Mouse (Mus musculus) CH12.LX (cell line): ENCODE measurements around the gene D630036H23Rik. TPM values are rescaled to one million over a fixed set of nuclear protein-coding genes. Genes with fewer than 3 reads are reported as not detected.
A peak's percentile ranks its signal among the peaks of the same experiment; 100 is the strongest.
"Not testable (repeated sequence)": the region's sequence is repeated elsewhere in the genome, so short reads cannot be mapped to it uniquely, and the experiment has no call there.

ENCODE experiments used
- DNase-seq: peaks from one replicate; pipeline ENCODE4 v3.0.0-alpha.2; 2013; ENCODE audit errors: extremely low read depth
- H3K27ac ChIP-seq: 2 replicates; pipeline ENCODE4 v1.5.1; 2012; ENCODE audit warnings: low read depth, mild to moderate bottlenecking, control low read depth, moderate library complexity; ENCODE audit not compliant: insufficient read depth
- H3K27me3 ChIP-seq: replicated peaks from 2 replicates; pipeline ENCODE3; 2012; ENCODE audit warnings: inconsistent platforms
- H3K36me3 ChIP-seq, 2 experiments: replicated peaks in 1 of 2; 2 replicates each; pipeline versions ENCODE3 to v1.6.1; 2012; ENCODE audit warnings: inconsistent platforms in 1 of 2, low read length in 1 of 2, mild to moderate bottlenecking in 1 of 2, mixed read lengths in 1 of 2, moderate library complexity in 1 of 2; ENCODE audit not compliant: control insufficient read depth in 1 of 2, insufficient read depth in 1 of 2
- H3K4me1 ChIP-seq, 2 experiments: 2 replicates each; pipeline ENCODE4 v1.6.1; 2012; ENCODE audit warnings: inconsistent platforms in 1 of 2, moderate library complexity in 1 of 2; ENCODE audit not compliant: insufficient read depth in 2 of 2, control insufficient read depth in 1 of 2
- H3K4me2 ChIP-seq: 2 replicates; pipeline ENCODE4 v1.6.1; 2012; ENCODE audit warnings: low read depth, mild to moderate bottlenecking, control low read depth; ENCODE audit not compliant: poor library complexity, insufficient read depth, severe bottlenecking
- H3K4me3 ChIP-seq, 3 experiments: fragments of 150-350 bp in 1 of 3; sonication (generic) in 1 of 3; replicated peaks in 1 of 3; 2 replicates each; pipeline versions ENCODE3 to v1.5.1; 2011 to 2012; ENCODE audit warnings: low read depth in 2 of 3, low read length in 2 of 3, mild to moderate bottlenecking in 2 of 3, moderate library complexity in 2 of 3, control low read depth in 1 of 3, improper control_type of control experiment in 1 of 3, inconsistent platforms in 1 of 3, mixed read lengths in 1 of 3; ENCODE audit not compliant: poor library complexity in 1 of 3
- H3K79me2 ChIP-seq: replicated peaks from 2 replicates; pipeline ENCODE4 v1.6.1; 2012; ENCODE audit warnings: mild to moderate bottlenecking, moderate library complexity; ENCODE audit not compliant: control insufficient read depth, poor library complexity, insufficient read depth, severe bottlenecking; ENCODE audit errors: extremely low read depth
- H3K9ac ChIP-seq: 2 replicates; pipeline ENCODE4 v1.6.1; 2012; ENCODE audit warnings: low read depth, mild to moderate bottlenecking, control low read depth, moderate library complexity; ENCODE audit not compliant: insufficient read depth
- H3K9me3 ChIP-seq: replicated peaks from 2 replicates; pipeline ENCODE3; 2012; ENCODE audit warnings: low read length, inconsistent platforms, mixed read lengths
- CTCF ChIP-seq, 2 experiments: IDR thresholded peaks in 1 of 2; conservative IDR thresholded peaks in 1 of 2; 2 replicates each; pipeline ENCODE4 v1.5.1; 2011 to 2012; ENCODE audit warnings: low read depth in 2 of 2, low read length in 2 of 2, improper control_type of control experiment in 1 of 2, inconsistent platforms in 1 of 2, mild to moderate bottlenecking in 1 of 2, moderate library complexity in 1 of 2
- E2F4 ChIP-seq: IDR thresholded peaks from 2 replicates; pipeline ENCODE4 v1.6.1; 2011; ENCODE audit warnings: low read depth, low read length, improper control_type of control experiment; ENCODE audit not compliant: insufficient replicate concordance
- EP300 ChIP-seq: IDR thresholded peaks from 2 replicates; pipeline ENCODE4 v1.6.1; 2011; ENCODE audit warnings: low read length, improper control_type of control experiment
- IRF4 ChIP-seq: IDR thresholded peaks from 2 replicates; pipeline ENCODE4 v1.6.1; 2014; ENCODE audit warnings: low read depth, mild to moderate bottlenecking, inconsistent platforms, low read length, improper control_type of control experiment
- JUN ChIP-seq: IDR thresholded peaks from 2 replicates; pipeline ENCODE4 v1.6.1; 2011; ENCODE audit warnings: low read depth, mild to moderate bottlenecking, low read length, improper control_type of control experiment, moderate library complexity; ENCODE audit not compliant: insufficient read depth
- JUND ChIP-seq: conservative IDR thresholded peaks from 2 replicates; pipeline ENCODE4 v1.6.1; 2011; ENCODE audit warnings: low read depth, low read length, improper control_type of control experiment
- KAT2A ChIP-seq: IDR thresholded peaks from 2 replicates; pipeline ENCODE4 v1.6.1; 2012; ENCODE audit warnings: low read length, improper control_type of control experiment, inconsistent platforms; ENCODE audit not compliant: insufficient replicate concordance
- MAX ChIP-seq: IDR thresholded peaks from 2 replicates; pipeline ENCODE4 v1.6.1; 2011; ENCODE audit warnings: low read length, improper control_type of control experiment
- MEF2A ChIP-seq: IDR thresholded peaks from 2 replicates; pipeline ENCODE4 v1.6.1; 2014; ENCODE audit warnings: low read depth, mild to moderate bottlenecking, inconsistent platforms, low read length, improper control_type of control experiment, borderline replicate concordance
- MXI1 ChIP-seq: IDR thresholded peaks from 2 replicates; pipeline ENCODE4 v1.6.1; 2011; ENCODE audit warnings: mild to moderate bottlenecking, low read depth, low read length, improper control_type of control experiment
- NELFE ChIP-seq: IDR thresholded peaks from 2 replicates; pipeline ENCODE4 v1.6.1; 2011; ENCODE audit warnings: low read depth, low read length, improper control_type of control experiment
- PAX5 ChIP-seq: IDR thresholded peaks from 2 replicates; pipeline ENCODE4 v1.6.1; 2012; ENCODE audit warnings: low read length, inconsistent platforms, mixed read lengths
- POLR2A ChIP-seq: IDR thresholded peaks from 2 replicates; pipeline ENCODE4 v1.6.1; 2011; ENCODE audit warnings: low read depth, mild to moderate bottlenecking, improper control_type of control experiment, low read length
- POLR2AphosphoS2 ChIP-seq: IDR thresholded peaks from 2 replicates; pipeline ENCODE4 v1.6.1; 2011; ENCODE audit warnings: low read depth, low read length, improper control_type of control experiment
- RAD21 ChIP-seq: IDR thresholded peaks from 2 replicates; pipeline ENCODE4 v1.6.1; 2011; ENCODE audit warnings: low read depth, mild to moderate bottlenecking, low read length, improper control_type of control experiment, moderate library complexity
- RCOR1 ChIP-seq: conservative IDR thresholded peaks from 2 replicates; pipeline ENCODE4 v1.6.1; 2012; ENCODE audit warnings: low read depth, mild to moderate bottlenecking, inconsistent platforms, low read length, improper control_type of control experiment
- SIN3A ChIP-seq: IDR thresholded peaks from 2 replicates; pipeline ENCODE4 v1.6.1; 2012; ENCODE audit warnings: low read length, improper control_type of control experiment, inconsistent platforms
- SMC3 ChIP-seq: IDR thresholded peaks from 2 replicates; pipeline ENCODE4 v1.6.1; 2011; ENCODE audit warnings: low read depth, low read length, improper control_type of control experiment
- TBP ChIP-seq: conservative IDR thresholded peaks from 2 replicates; pipeline ENCODE4 v1.6.1; 2011; ENCODE audit warnings: low read depth, low read length, improper control_type of control experiment
- USF2 ChIP-seq: conservative IDR thresholded peaks from 2 replicates; pipeline ENCODE4 v1.6.1; 2011; ENCODE audit warnings: low read depth, low read length, improper control_type of control experiment
- ZC3H11A ChIP-seq: IDR thresholded peaks from 2 replicates; pipeline ENCODE4 v1.6.1; 2012; ENCODE audit warnings: low read depth, mild to moderate bottlenecking, inconsistent platforms, low read length, improper control_type of control experiment
- dilution Hi-C: fragments of 300-500 bp; cut with MboI; formaldehyde crosslinking; loops from 2 replicates; pipeline ENCODE4 v1.14.3; 2020; ENCODE audit warnings: low sequenced_read_pairs; ENCODE audit not compliant: extremely low pct_unique_long_range_greater_than_20kb, extremely low pct_ligation_motif_present
- in situ Hi-C: fragments of 300-500 bp; cut with MboI; formaldehyde crosslinking; loops from 3 replicates; pipeline ENCODE4 v1.14.3; 2019; ENCODE audit warnings: low sequenced_read_pairs, low pct_ligation_motif_present, low pct_unique_long_range_greater_than_20kb, mixed read lengths
- polyA plus RNA-seq: library from polyadenylated mRNA; unstranded; fragments of >175 nt; gene quantifications from 2 replicates; pipeline ENCODE4 v1.2.1, GENCODE M21; 2012; ENCODE audit warnings: low read depth; ENCODE audit not compliant: insufficient read length
- total RNA-seq, 2 experiments: library from RNA; depleted of rRNA; stranded (reverse); fragments of 300-350 nt in 1 of 2; fragments of >200 nt in 1 of 2; gene quantifications; 2 replicates each; pipeline ENCODE4 v1.2.3; 2012 to 2014

Gene D630036H23Rik
- total and polyA plus RNA-seq, 3 experiments: 0.25 TPM; not detected in 2

DNA sequence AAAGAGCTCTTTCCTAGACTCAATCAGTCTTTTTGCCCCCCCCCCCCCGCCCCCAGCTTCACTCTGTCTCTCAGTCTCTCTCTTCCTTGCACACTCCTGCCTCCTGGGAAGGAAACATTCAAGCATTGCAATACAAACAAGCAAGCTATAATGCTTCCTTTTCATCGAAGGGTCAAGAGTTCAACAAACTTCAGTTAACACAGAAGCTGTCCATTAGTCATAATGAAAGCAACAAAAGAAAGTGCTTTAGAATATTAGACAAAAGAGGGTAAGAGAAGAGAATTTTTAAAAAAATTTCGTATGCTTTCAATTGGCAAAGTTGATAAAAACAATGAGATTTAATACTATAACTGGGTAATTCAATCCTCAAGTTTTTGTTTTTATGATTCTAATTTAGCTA, 1.7 kb downstream of the D630036H23Rik start:
- Histone ChIP-seq H3K27ac (no peak overlapping the region), H3K4me3 (no peak overlapping the region), H3K36me3 (no peaks in the 10 kb centered on the region), H3K4me1 (peaks cover 5 to 18% of the 10 kb centered on the region in 2 experiments; a peak in 3 of 4 replicates), H3K27me3 (no peaks in the 10 kb centered on the region), H3K9me3 (no peaks in the 10 kb centered on the region), H3K4me2 (peak overlapping the region; percentile 15; the same call in 1 of the 2 replicates), H3K9ac (no peak overlapping the region), H3K79me2 (no peaks in the 10 kb centered on the region)
- dilution Hi-C loops: no loop called here
- TF ChIP-seq MEF2A (no peak), POLR2AphosphoS2 (no peak), POLR2A (no peak), PAX5 (no peak), JUND (peak; percentile 86), IRF4 (peak; percentile 75), JUN (peak; percentile 39; the same call in 1 of the 2 replicates), EP300 (peak; percentile 15; the same call in 1 of the 2 replicates)
- in situ Hi-C loops: no loop called here
- peak; percentile 9 for DNase-seq

DNA sequence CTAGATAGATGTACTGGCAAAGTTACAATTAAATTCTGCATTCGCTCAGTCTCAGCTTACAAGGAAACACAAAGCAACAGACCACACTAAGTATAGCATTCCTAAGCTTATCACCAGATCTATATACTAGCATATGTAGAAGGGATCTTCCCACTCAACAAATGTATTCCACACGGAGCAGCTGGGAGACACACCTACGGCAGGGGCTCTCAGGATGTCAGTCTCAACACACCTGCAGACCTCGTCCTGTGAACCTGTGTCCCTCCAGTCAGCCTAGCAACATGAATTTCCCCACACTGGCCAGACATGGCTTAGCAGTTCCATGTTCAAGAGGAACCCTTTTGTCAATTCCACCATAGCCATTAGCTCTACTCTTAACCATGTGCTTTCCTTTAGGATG, 5.6 kb downstream of the D630036H23Rik start:
- H3K36me3 ChIP-seq, dilution Hi-C loops, H3K9ac ChIP-seq, H3K9me3 ChIP-seq, in situ Hi-C loops, H3K27me3 ChIP-seq, H3K27ac ChIP-seq, H3K79me2 ChIP-seq, H3K4me3 ChIP-seq, DNase-seq, H3K4me2 ChIP-seq: not testable (repeated sequence)
- H3K4me1 ChIP-seq: peaks cover 7 to 23% of the 10 kb centered on the region in 2 experiments

GRCm38 (mm10) chr12:36373237-36373998, 8.6 kb downstream of the D630036H23Rik start:
- in situ Hi-C loops: no loop called here
- H3K4me3 ChIP-seq: no peak overlapping the region
- DNase-seq: peak; percentile 24
- H3K4me2 ChIP-seq: 0 out of 2 replicates have a peak overlapping the region, but pooled peaks have one; percentile 33
- H3K79me2 ChIP-seq: no peaks in the 10 kb centered on the region
- no peak overlapping the region for H3K27ac ChIP-seq
- no peaks in the 10 kb centered on the region for H3K27me3 ChIP-seq
- no peaks in the 10 kb centered on the region for H3K9me3 ChIP-seq
- dilution Hi-C loops: no loop called here
- H3K9ac ChIP-seq: no peak overlapping the region
- H3K36me3 ChIP-seq: no peaks in the 10 kb centered on the region
- peak; percentile 80 for TF ChIP-seq SMC3
- TF ChIP-seq E2F4: no peak
- no peak for TF ChIP-seq RCOR1
- TF ChIP-seq SIN3A: no peak
- TF ChIP-seq NELFE: peak; percentile 20; the same call in 1 of the 2 replicates
- no peak for TF ChIP-seq JUND
- no peak for TF ChIP-seq MXI1
- no peak for TF ChIP-seq USF2
- TF ChIP-seq RAD21: peak; percentile 58
- TF ChIP-seq KAT2A: no peak
- no peak for TF ChIP-seq MAX
- peak; percentile 24; the same call in 1 of the 2 replicates for TF ChIP-seq ZC3H11A
- TF ChIP-seq TBP: no peak
- peak; percentile 71 for TF ChIP-seq CTCF (conservative IDR thresholded peaks at IDR 0.05 in 1 of 2, IDR thresholded peaks at IDR 0.05 in 1 of 2; ENCODE audit: low read depth in 2 of 2, low read length in 2 of 2)
- peaks cover 4 to 14% of the 10 kb centered on the region in 2 experiments for H3K4me1 ChIP-seq
